Mouse (Mus musculus): ENCODE measurements around the gene Oxsr1.
A peak's percentile ranks its signal among the peaks of the same experiment; 100 is the strongest.
"Not testable (repeated sequence)": the region's sequence is repeated elsewhere in the genome, so short reads cannot be mapped to it uniquely, and the experiment has no call there.

Oxsr1 gene

DNA sequence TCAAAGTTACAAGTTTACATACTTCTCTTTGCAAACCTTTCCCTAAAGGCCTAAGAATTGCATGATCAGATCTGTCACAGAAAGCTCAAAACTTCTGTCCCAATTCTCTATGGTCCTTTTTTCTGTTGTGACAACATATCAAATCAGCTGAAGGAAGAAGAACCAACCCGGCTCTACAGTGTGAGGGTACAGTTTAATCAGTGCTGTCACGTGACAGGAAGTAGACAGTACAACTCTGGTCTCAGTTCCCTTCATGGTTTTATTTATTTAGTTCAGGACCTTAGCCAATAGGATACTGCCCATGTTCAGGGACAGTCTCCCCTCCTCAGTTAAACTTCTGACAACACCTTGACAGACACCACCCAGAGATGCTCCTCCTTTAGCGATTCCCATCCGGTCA is 102.0 kb downstream of the Oxsr1 start:
- DNase-seq (ENCODE audit: low read depth in 2 of 2, low spot score in 2 of 2) = no peak

DNA sequence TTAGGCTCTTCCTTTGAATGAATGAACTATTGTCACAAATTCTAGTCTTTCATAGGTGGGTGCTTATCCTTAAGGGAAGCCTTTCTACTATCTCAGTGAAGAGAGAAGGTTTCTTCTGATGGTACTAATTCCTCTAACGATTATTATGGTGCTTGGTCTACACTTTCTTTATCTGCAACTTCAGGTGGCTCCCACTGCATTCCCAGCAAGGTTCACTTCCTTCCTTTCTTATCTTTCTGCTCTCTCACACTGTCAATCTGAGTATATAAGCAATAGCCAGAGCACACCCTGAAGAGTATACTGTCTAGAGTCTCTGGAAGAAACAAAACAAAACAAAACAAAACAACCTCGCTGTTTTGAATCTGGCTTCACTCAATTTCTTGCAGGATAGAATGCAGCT is 102.6 kb downstream of the Oxsr1 start:
- DNase-seq (ENCODE audit: low read depth in 2 of 2, low spot score in 2 of 2) = no peak

GRCm38 (mm10) chr9:119215341-119215740 is 106.9 kb downstream of the Oxsr1 start:
- not testable (repeated sequence) for DNase-seq (ENCODE audit: low read depth in 2 of 2, low spot score in 2 of 2)

DNA sequence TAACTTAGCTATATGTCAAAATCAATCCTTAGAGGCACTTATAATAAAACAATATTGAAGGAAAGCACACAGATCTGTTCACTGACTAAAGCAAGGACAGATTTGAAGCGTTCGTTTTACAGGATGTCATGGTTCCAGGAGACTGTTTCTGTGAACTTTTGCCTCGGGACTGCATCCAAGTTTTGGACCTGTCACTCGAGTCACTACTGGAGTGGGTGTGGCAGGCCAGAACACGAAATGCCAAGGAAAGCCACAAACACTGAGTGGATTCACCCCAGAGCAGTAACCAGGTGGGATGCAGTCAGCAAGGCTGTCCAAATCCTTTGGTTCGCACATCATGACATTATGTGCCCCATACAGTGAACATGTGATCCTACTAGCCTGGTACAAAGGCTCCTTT is 107.6 kb downstream of the Oxsr1 start:
- DNase-seq (ENCODE audit: low read depth in 2 of 2, low spot score in 2 of 2) = no peak

DNA sequence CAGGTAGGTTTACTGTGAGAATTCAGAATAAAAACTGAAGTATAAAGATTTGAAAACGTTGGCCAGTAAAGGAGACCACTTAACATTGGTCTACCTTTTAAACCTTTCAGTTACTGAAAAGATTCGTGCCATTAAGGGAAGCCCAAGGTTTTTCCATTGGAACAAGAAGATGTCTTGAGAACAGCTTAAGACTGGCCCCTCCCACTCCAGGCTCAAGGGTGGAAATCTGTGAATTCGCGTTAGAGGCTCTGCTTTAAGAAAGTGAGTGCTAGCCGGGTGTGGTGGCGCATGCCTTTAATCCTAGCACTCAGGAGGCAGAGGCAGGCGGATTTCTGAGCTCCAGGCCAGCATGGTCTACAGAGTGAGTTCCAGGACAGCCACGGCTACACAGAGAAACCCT is 109.2 kb downstream of the Oxsr1 start:
- no peak for DNase-seq (ENCODE audit: low read depth in 2 of 2, low spot score in 2 of 2)

DNA sequence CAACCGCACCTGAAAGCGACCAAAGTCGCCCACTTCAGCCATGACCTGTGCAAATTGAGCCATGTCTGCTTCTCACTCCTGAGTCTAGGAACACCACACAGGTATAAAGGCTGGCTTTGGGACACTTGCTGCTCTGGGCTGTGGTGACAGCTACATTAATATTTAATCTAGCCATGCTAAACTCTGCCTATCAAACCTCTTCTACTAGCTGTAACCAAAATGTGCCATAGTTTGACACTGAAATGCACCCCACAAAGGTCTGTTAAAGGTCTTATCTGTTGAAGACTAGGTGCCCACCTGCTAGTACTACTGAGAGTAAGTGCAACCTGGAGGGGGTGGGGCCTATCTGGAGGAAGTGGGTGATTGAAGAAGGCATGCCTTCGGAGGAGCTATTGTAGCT is 113.2 kb downstream of the Oxsr1 start, which contains the start of gene Slc22a13:
Gene Slc22a13, minus strand, starts transcription at position 101 of the 400 bp plus-strand sequence.
- no peak for DNase-seq (ENCODE audit: low read depth in 2 of 2, low spot score in 2 of 2)

GRCm38 (mm10) chr9:119207113-119207512 is 115.1 kb downstream of the Oxsr1 start:
- DNase-seq (ENCODE audit: low read depth in 2 of 2, low spot score in 2 of 2) = no peak

GRCm38 (mm10) chr9:119206666-119207065 is 115.6 kb downstream of the Oxsr1 start:
- DNase-seq (ENCODE audit: low read depth in 2 of 2, low spot score in 2 of 2) = no peak

DNA sequence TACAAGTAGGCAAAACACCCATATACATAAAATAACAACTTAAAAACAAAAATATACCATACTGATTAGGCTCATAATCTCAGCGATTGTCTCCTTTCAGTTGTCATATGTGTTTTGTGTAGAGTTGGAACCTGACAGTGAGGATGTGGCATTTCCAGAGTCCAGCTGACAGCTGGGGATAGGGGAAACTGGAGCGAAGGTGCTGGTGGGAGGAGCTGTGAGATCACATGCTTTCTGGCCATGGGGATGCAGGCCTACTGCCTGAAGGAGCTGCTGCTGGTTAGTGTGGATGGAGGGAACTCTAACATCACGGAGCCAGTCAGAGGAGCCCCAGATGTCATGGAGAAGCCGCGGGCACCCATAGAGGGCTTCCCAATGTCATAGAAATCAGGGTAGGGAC is 116.5 kb downstream of the Oxsr1 start:
- no peak for DNase-seq (ENCODE audit: low read depth in 2 of 2, low spot score in 2 of 2)

DNA sequence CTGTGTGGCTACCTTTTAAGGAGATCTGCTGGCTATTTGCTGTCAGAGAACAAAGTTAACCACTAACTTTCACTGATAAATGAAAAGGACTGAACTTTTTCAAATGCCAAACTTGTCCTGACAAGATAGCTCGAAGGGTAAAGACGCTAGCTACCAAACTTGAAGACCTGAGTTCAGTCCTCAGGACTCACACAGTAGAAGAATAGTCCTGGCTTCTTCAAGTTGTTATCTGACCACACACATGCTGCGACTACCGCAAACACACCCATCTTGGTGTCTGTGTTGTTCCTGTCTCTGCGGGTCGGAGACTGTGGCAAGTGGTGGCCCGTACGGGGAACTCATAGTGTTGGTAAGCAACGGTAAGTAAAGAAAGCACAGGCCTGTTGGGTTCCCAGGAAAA is 118.6 kb downstream of the Oxsr1 start:
- DNase-seq (ENCODE audit: low read depth in 2 of 2, low spot score in 2 of 2) = no peak

GRCm38 (mm10) chr9:119201653-119202052 is 120.6 kb downstream of the Oxsr1 start:
- DNase-seq (ENCODE audit: low read depth in 2 of 2, low spot score in 2 of 2) = no peak

GRCm38 (mm10) chr9:119199151-119199861 is 122.9 kb downstream of the Oxsr1 start:
- DNase-seq (ENCODE audit: low read depth in 2 of 2, low spot score in 2 of 2) = no peak

DNA sequence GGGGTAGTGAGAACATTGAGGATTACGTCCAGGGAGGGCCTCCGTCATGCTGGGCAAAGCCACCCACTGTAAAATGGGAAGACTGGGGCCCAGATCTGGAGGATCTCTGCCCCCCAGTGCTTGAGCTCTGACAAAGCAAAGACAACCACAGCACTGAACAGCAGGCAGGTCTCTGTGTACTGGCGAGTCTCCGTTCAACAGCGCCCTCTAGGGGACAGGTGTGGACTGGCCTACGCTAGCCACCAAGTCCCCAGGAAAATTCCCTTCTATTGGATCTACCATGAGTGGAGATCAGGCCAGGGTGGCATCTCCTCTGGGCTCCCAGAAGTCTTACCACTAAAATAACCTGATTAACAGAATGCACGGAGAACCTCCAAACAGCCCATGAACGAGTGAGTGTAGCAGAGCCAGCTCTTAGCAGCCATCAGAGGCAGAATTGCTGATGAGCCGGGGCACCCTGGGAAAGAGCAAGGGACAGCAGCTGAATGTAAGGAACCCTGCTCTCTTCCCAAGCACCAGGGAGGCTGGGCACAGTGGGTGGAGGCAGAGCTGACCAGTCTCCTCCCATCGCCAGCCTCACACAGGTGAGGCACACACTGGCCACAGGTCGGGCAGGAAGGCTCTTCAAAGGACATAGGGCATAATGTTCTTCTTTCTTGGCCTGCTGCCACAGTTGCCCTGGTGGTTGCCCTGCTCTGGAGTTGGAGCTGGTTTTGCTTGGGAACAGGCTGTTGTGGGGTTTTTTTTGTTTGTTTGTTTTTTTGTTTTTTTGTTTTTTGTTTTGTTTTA is 129.8 kb downstream of the Oxsr1 start:
- peak; percentile 5 to 19 for DNase-seq (ENCODE audit: low read depth in 2 of 2, low spot score in 2 of 2)

Data from CD8-positive naive resting alpha-beta T cell, adult 2 months (primary cell).